Mouse (Mus musculus) liver, embryonic 14.5 days (tissue): ENCODE measurements around the gene Tac4. TPM values are rescaled to one million over a fixed set of nuclear protein-coding genes. Genes with fewer than 3 reads are reported as not detected.

Source experiments
- ATAC-seq: fragments of 200-750 bp; cut with Nextera tagmentation; 2 replicates; pipeline ENCODE4 v1.8.0; 2017; ENCODE audit warnings: moderate number of reproducible peaks, mild to moderate bottlenecking, moderate library complexity; ENCODE audit not compliant: insufficient read depth
- DNase-seq, 3 experiments: peaks; one replicate each; pipeline ENCODE4 v3.0.0-alpha.2; 2012 to 2013; ENCODE audit warnings: low read depth in 3 of 3, low spot score in 3 of 3
- H3K27ac ChIP-seq: fragments of 300-500 bp; sonication (generic); 2 replicates; pipeline ENCODE4 v1.5.1; 2014; ENCODE audit warnings: moderate library complexity, mild to moderate bottlenecking, control low read depth, inconsistent platforms
- H3K27me3 ChIP-seq: fragments of 300-500 bp; sonication (generic); 2 replicates; pipeline ENCODE4 v1.6.1; 2014; ENCODE audit warnings: mild to moderate bottlenecking, low read length, moderate library complexity; ENCODE audit not compliant: control insufficient read depth, insufficient read depth
- H3K36me3 ChIP-seq: fragments of 300-500 bp; sonication (generic); replicated peaks from 2 replicates; pipeline ENCODE4 v1.6.1; 2014; ENCODE audit warnings: low read depth; ENCODE audit not compliant: control insufficient read depth, insufficient read depth
- H3K4me1 ChIP-seq, 2 experiments: fragments of 200-500 bp in 1 of 2; fragments of 300-500 bp in 1 of 2; sonication (generic) in 1 of 2; replicated peaks; 2 replicates each; pipeline ENCODE4 v1.6.1; 2012 to 2014; ENCODE audit warnings: antibody characterized with exemption in 1 of 2, inconsistent platforms in 1 of 2, low read length in 1 of 2; ENCODE audit not compliant: control insufficient read depth in 2 of 2, insufficient read depth in 2 of 2
- H3K4me2 ChIP-seq: fragments of 300-500 bp; sonication (generic); 2 replicates; pipeline ENCODE4 v1.6.1; 2014; ENCODE audit warnings: low read depth, mild to moderate bottlenecking, control low read depth, moderate library complexity
- H3K4me3 ChIP-seq, 2 experiments: fragments of 200-500 bp in 1 of 2; fragments of 300-500 bp in 1 of 2; sonication (generic) in 1 of 2; 2 replicates each; pipeline ENCODE4 v1.5.1; 2012 to 2014; ENCODE audit warnings: low read depth in 2 of 2, low read length in 2 of 2, mild to moderate bottlenecking in 2 of 2, control low read depth in 1 of 2, inconsistent platforms in 1 of 2, moderate library complexity in 1 of 2; ENCODE audit not compliant: insufficient read depth in 1 of 2
- H3K9ac ChIP-seq: fragments of 300-500 bp; sonication (generic); replicated peaks from 2 replicates; pipeline ENCODE4 v1.6.1; 2014; ENCODE audit warnings: mild to moderate bottlenecking, control low read depth, moderate library complexity
- H3K9me3 ChIP-seq: fragments of 300-500 bp; sonication (generic); 2 replicates; pipeline ENCODE4 v1.6.1; 2016; ENCODE audit warnings: low read length, mixed read lengths; ENCODE audit not compliant: control insufficient read depth
- CTCF ChIP-seq: IDR thresholded peaks from 2 replicates; pipeline ENCODE4 v1.5.1; 2016; ENCODE audit warnings: antibody characterized with exemption, low read depth, control low read depth
- EP300 ChIP-seq: IDR thresholded peaks from 2 replicates; pipeline ENCODE4 v1.6.1; 2016; ENCODE audit warnings: antibody characterized with exemption, low read depth
- WGBS: fragments of 180-500 bp; shearing (Covaris S2); extraction: QIAGEN DNeasy Blood & Tissue Kit; methylation state at CpG from one replicate; pipeline ENCODE4 v1.1.7; 2014; ENCODE audit not compliant: insufficient replicate concordance; 5-methylcytosine and 5-hydroxymethylcytosine counted together
- polyA plus RNA-seq, 2 experiments: library from polyadenylated mRNA; depleted of rRNA in 1 of 2; stranded (reverse) in 1 of 2; unstranded in 1 of 2; fragments of >200 nt; fragmentation: Nextera tagmentation in 1 of 2; extraction: Ambion mirVana in 1 of 2; gene quantifications; 2 replicates each; pipeline versions ENCODE4 v1.2.1 to v1.2.3; 2012 to 2014

The Tac4 gene
- polyA plus RNA-seq, 2 experiments = 0.04 TPM; not detected in 1

- H3K9ac ChIP-seq = peak overlapping the region; percentile 99
- no peak for TF ChIP-seq CTCF
- peak; percentile 28; the same call in 1 of the 2 replicates for TF ChIP-seq EP300
- ATAC-seq = peak; percentile 95
- WGBS = under 1% methylated on average over 37 of the region's 37 CpGs
- peaks cover 21 to 26% of the 10 kb centered on the region in 2 experiments for H3K4me1 ChIP-seq
- peak; percentile 98 for DNase-seq
- peak overlapping the region; percentile 92 for H3K4me2 ChIP-seq
- H3K27me3 ChIP-seq = no peaks in the 10 kb centered on the region
- H3K9me3 ChIP-seq = no peaks in the 10 kb centered on the region
- peak overlapping the region; percentile 97 for H3K27ac ChIP-seq
- peaks cover 15% of the 10 kb centered on the region for H3K36me3 ChIP-seq
- H3K4me3 ChIP-seq = peak overlapping the region; percentile 94 to 96
Observed at GRCm38 (mm10) chr11:95309510-95310006, 48.2 kb downstream of the Tac4 start.

- no peaks in the 10 kb centered on the region for H3K27me3 ChIP-seq
- ATAC-seq = peak; percentile 88
- TF ChIP-seq CTCF = no peak
- peak; percentile 25 for TF ChIP-seq EP300
- H3K4me1 ChIP-seq = peaks cover 24 to 26% of the 10 kb centered on the region in 2 experiments
- peak within 1 kb of the TSS; percentile 94 to 96 for H3K4me3 ChIP-seq
- peak; percentile 99 for DNase-seq
- peaks cover 14% of the 10 kb centered on the region for H3K36me3 ChIP-seq
- peak within 1 kb of the TSS; percentile 92 for H3K4me2 ChIP-seq
- peak within 1 kb of the TSS; percentile 99 for H3K9ac ChIP-seq
- no peaks in the 10 kb centered on the region for H3K9me3 ChIP-seq
- peak within 1 kb of the TSS; percentile 97 for H3K27ac ChIP-seq
- WGBS = under 1% methylated on average over 41 of the region's 42 CpGs
Observed at GRCm38 (mm10) chr11:95310007-95310647, 48.8 kb downstream of the Tac4 start, which contains the start of gene Kat7. Gene Kat7, minus strand, starts transcription at chr11:95310246.

- Histone ChIP-seq H3K9me3 (no peaks in the 10 kb centered on the region), H3K4me1 (peaks cover 24 to 26% of the 10 kb centered on the region in 2 experiments), H3K27ac (peak overlapping the region; percentile 97), H3K36me3 (peaks cover 7% of the 10 kb centered on the region), H3K4me3 (peak overlapping the region; percentile 94 to 96), H3K9ac (peak overlapping the region; percentile 99), H3K4me2 (peak overlapping the region; percentile 92), H3K27me3 (no peaks in the 10 kb centered on the region)
- ATAC-seq (no peak), DNase-seq (peak in 2 of 3 experiments; percentile 47 to 52)
- WGBS = 8% methylated on average over 17 of the region's 17 CpGs
- no peak for TF ChIP-seq CTCF
- no peak for TF ChIP-seq EP300
Observed at GRCm38 (mm10) chr11:95310648-95311424, 49.5 kb downstream of the Tac4 start.

- H3K27me3 ChIP-seq = no peaks in the 10 kb centered on the region
- no peak for DNase-seq
- H3K4me2 ChIP-seq = peak overlapping the region; percentile 92
- peak overlapping the region; percentile 94 to 96; a peak in 3 of 4 replicates for H3K4me3 ChIP-seq
- no peaks in the 10 kb centered on the region for H3K9me3 ChIP-seq
- TF ChIP-seq CTCF = no peak
- TF ChIP-seq EP300 = no peak
- no peak for ATAC-seq
- peaks cover 24 to 26% of the 10 kb centered on the region in 2 experiments for H3K4me1 ChIP-seq
- WGBS = 58% methylated on average over 5 of the region's 5 CpGs
- H3K36me3 ChIP-seq = peaks cover 2% of the 10 kb centered on the region; the same call in 1 of the 2 replicates
- H3K9ac ChIP-seq = peak overlapping the region; percentile 99; the same call in 1 of the 2 replicates
- H3K27ac ChIP-seq = no peak overlapping the region
Observed at GRCm38 (mm10) chr11:95311425-95311807, 50.1 kb downstream of the Tac4 start.
